Mouse (Mus musculus): ENCODE measurements around the gene Trappc3l.
"Not testable (repeated sequence)": the region's sequence is repeated elsewhere in the genome, so short reads cannot be mapped to it uniquely, and the experiment has no call there.

Gene Trappc3l

GRCm38 (mm10) chr10:34037401-34037800 lies at the start of gene Trappc3l:
TSS of gene Trappc3l (plus strand) at chr10:34037597.
- DNase-seq (ENCODE audit: low read depth, low spot score) = no peak

- DNase-seq (ENCODE audit: low read depth, low spot score) = not testable (repeated sequence)
Observed at GRCm38 (mm10) chr10:33996686-33997085, 40.7 kb upstream of the Trappc3l start.

GRCm38 (mm10) chr10:33998397-33998796 lies 39.0 kb upstream of the Trappc3l start:
- DNase-seq (ENCODE audit: low read depth, low spot score) = no peak

GRCm38 (mm10) chr10:34012581-34012980 lies 24.8 kb upstream of the Trappc3l start:
- DNase-seq (ENCODE audit: low read depth, low spot score) = no peak

- no peak for DNase-seq (ENCODE audit: low read depth, low spot score)
Observed at GRCm38 (mm10) chr10:34013241-34013640, 24.2 kb upstream of the Trappc3l start.

GRCm38 (mm10) chr10:34018746-34019301 lies 18.6 kb upstream of the Trappc3l start:
- no peak for DNase-seq (ENCODE audit: low read depth, low spot score)

- DNase-seq (ENCODE audit: low read depth, low spot score) = peak; percentile 86
Observed at GRCm38 (mm10) chr10:34019302-34020075, 17.9 kb upstream of the Trappc3l start, which contains the start of gene Rwdd1. TSS of gene Rwdd1 (minus strand) at chr10:34019624.

GRCm38 (mm10) chr10:34030322-34030721 lies 7.1 kb upstream of the Trappc3l start:
- DNase-seq (ENCODE audit: low read depth, low spot score) = no peak

GRCm38 (mm10) chr10:34033630-34034305 lies 3.6 kb upstream of the Trappc3l start:
- DNase-seq (ENCODE audit: low read depth, low spot score) = no peak

GRCm38 (mm10) chr10:34036587-34036986 lies 810 bp upstream of the Trappc3l start:
- peak; percentile 15 for DNase-seq (ENCODE audit: low read depth, low spot score)

- no peak for DNase-seq (ENCODE audit: low read depth, low spot score)
Observed at GRCm38 (mm10) chr10:34044210-34044609, 6.8 kb downstream of the Trappc3l start, which contains the start of gene Calhm4. TSS of gene Calhm4 (minus strand) at chr10:34044310.

- DNase-seq (ENCODE audit: low read depth, low spot score) = no peak
Observed at GRCm38 (mm10) chr10:34053987-34054386, 16.6 kb downstream of the Trappc3l start.

- DNase-seq (ENCODE audit: low read depth, low spot score) = no peak
Observed at GRCm38 (mm10) chr10:34066591-34066990, 29.2 kb downstream of the Trappc3l start.

GRCm38 (mm10) chr10:34069606-34070005 lies 32.2 kb downstream of the Trappc3l start:
- no peak for DNase-seq (ENCODE audit: low read depth, low spot score)

GRCm38 (mm10) chr10:34070999-34071492 lies 33.6 kb downstream of the Trappc3l start:
- DNase-seq (ENCODE audit: low read depth, low spot score) = no peak

GRCm38 (mm10) chr10:34071650-34072049 lies 34.3 kb downstream of the Trappc3l start:
- DNase-seq (ENCODE audit: low read depth, low spot score) = no peak

GRCm38 (mm10) chr10:34074522-34075200 lies 37.3 kb downstream of the Trappc3l start:
- no peak for DNase-seq (ENCODE audit: low read depth, low spot score)

- no peak for DNase-seq (ENCODE audit: low read depth, low spot score)
Observed at GRCm38 (mm10) chr10:34086514-34086913, 49.1 kb downstream of the Trappc3l start.

GRCm38 (mm10) chr10:34088515-34088914 lies 51.1 kb downstream of the Trappc3l start:
- DNase-seq (ENCODE audit: low read depth, low spot score) = no peak

GRCm38 (mm10) chr10:34089517-34089916 lies 52.1 kb downstream of the Trappc3l start:
- DNase-seq (ENCODE audit: low read depth, low spot score) = no peak

GRCm38 (mm10) chr10:34090481-34090880 lies 53.1 kb downstream of the Trappc3l start:
- DNase-seq (ENCODE audit: low read depth, low spot score) = no peak

GRCm38 (mm10) chr10:34091888-34092287 lies 54.5 kb downstream of the Trappc3l start:
- no peak for DNase-seq (ENCODE audit: low read depth, low spot score)
